Mouse (Mus musculus): ENCODE measurements around the gene Rpl28. TPM values are rescaled to one million over a fixed set of nuclear protein-coding genes. Genes with fewer than 3 reads are reported as not detected.

The Rpl28 gene
- polyA plus RNA-seq, 1 experiment from 2014 or later, result 306 TPM

DNA sequence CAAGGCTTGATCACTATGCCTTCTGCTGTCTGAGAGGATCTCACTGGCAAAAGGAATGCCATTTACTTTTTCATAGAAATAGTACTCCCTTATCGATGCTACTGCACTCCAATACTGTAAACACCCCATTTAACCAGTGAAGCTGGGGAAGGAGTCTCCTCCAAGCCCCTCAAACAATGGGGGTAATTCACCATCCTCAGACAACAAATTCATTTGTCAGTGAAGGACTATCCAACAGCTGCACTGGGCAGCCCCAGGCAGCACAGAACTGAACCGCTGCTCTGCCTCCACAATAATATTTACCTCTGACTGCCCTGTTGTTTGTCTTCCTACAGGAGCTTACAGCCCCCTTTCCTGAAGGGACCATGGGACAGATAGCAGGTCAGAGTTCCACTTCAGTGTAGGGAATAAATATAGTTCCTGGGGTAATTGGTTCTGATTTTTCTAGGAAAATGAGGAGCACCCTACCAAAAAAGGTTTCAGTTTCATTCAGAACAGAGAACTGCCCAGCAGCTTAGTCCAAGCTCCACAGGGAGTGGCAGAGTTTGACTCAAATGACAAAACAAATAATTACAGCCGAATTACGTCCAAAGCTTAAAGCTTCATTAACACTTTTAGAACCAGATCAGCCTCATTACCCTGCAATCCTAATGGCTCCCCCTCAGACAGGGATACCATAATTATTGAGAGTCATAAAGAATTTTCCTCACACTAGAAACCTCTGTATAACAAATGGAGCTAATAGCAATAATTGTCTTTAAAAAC, 27.5 kb upstream of the Rpl28 start:
- Histone ChIP-seq H3K27ac (no peak overlapping the region), H3K4me1 (no peaks in the 10 kb centered on the region), H3K36me3 (no peaks in the 10 kb centered on the region), H3K4me2 (replicated peaks) (no peak overlapping the region), H3K9me3 (replicated peaks) (no peaks in the 10 kb centered on the region), H3K27me3 (no peaks in the 10 kb centered on the region), H3K4me3 (no peak overlapping the region), H3K9ac (no peak overlapping the region)
- ATAC-seq (ENCODE audit: low FRiP score), result no peak
- 24% methylated on average over 4 of the region's 4 CpGs for WGBS

DNA sequence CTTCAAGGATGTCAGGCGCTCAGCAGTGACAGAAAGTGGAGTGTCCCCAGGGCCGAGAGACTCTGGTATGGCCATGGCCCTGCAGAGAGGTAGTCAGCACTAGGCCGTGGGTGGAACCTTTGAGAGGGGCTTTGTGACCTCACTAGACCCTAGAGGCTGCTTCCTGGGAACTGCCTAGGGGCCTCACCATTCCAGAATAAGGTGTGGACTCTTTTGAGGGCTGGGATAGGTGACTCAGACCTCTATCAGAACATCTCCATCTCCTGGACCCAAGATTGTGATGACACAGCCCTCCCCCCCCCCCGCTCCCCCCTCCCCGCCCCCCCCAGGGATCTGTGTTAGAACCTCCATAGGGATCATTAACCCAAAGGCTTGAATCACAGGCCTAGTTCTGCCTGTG, 21.5 kb upstream of the Rpl28 start, which contains the start of gene Fam71e2:
Gene Fam71e2, minus strand, starts transcription at position 101 of the 400 bp plus-strand sequence.
- Histone ChIP-seq H3K36me3 (no peaks in the 10 kb centered on the region), H3K9ac (no peak within 1 kb of the TSS), H3K27ac (no peak within 1 kb of the TSS), H3K4me1 (no peaks in the 10 kb centered on the region), H3K4me2 (replicated peaks) (no peak within 1 kb of the TSS), H3K9me3 (replicated peaks) (no peaks in the 10 kb centered on the region), H3K27me3 (peaks cover 18% of the 10 kb centered on the region), H3K4me3 (no peak within 1 kb of the TSS)
- ATAC-seq (ENCODE audit: low FRiP score), result no peak
- 74% methylated on average over 3 of the region's 5 CpGs for WGBS

GRCm38 (mm10) chr7:4776131-4776530, 16.5 kb upstream of the Rpl28 start:
- no peaks in the 10 kb centered on the region for H3K36me3 ChIP-seq
- peaks cover 66% of the 10 kb centered on the region for H3K27me3 ChIP-seq
- no peak overlapping the region for H3K4me3 ChIP-seq
- H3K4me2 ChIP-seq (replicated peaks), result no peak overlapping the region
- H3K9ac ChIP-seq, result no peak overlapping the region
- 48% methylated on average over 10 of the region's 10 CpGs for WGBS
- no peak overlapping the region for H3K27ac ChIP-seq
- H3K9me3 ChIP-seq (replicated peaks), result no peaks in the 10 kb centered on the region
- peaks cover 15% of the 10 kb centered on the region for H3K4me1 ChIP-seq
- no peak for ATAC-seq (ENCODE audit: low FRiP score)

GRCm38 (mm10) chr7:4776861-4777830, 15.5 kb upstream of the Rpl28 start:
- Histone ChIP-seq H3K4me3 (peak overlapping the region; percentile 32), H3K27ac (no peak overlapping the region), H3K9me3 (replicated peaks) (no peaks in the 10 kb centered on the region), H3K4me1 (peaks cover 15% of the 10 kb centered on the region), H3K27me3 (peaks cover 71% of the 10 kb centered on the region), H3K36me3 (no peaks in the 10 kb centered on the region), H3K4me2 (replicated peaks) (peak overlapping the region; percentile 51), H3K9ac (peak overlapping the region; percentile 52)
- ATAC-seq (ENCODE audit: low FRiP score), result peak; percentile 75
- WGBS, result 1% methylated on average over 37 of the region's 56 CpGs

DNA sequence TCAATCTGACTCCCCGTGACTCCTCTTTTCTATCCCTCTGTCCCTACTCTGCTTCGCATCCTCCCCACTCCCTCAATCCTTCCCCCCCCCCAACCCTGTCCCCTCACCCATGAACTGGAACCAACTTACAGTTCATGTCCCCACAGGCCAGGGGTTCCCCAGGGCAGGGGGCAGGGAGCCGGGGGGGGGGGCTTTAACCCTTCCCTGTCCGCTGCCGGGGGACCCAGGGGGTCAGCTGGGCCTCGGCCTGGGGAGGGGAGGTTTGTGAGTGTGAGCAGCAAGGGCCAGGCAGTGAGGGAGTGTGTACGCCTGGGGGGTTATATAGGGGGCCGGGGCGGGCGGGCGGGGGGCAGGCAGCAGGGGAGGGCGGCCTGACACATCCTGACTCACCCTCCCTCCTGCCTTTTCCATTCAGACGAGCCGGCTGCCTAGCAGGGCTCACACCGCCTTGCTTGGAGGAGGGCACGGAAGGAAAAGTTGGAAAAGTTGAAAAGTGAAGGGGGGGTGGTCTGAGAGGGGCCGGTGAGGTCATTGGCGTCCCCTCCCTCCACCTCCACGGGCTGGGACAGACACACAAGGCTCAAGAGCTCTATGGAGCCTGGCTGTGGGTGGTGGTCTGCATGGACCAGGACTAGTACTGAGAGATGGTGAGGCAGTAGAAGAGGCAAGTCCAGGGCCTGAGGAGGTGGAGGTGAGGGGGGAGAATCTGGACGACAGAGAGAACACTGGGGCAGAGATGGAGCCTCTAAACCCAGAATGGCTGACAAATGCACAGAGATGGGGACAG, 14.6 kb upstream of the Rpl28 start:
- Histone ChIP-seq H3K36me3 (no peaks in the 10 kb centered on the region), H3K27me3 (peaks cover 76% of the 10 kb centered on the region), H3K4me3 (no peak overlapping the region), H3K9me3 (replicated peaks) (no peaks in the 10 kb centered on the region), H3K4me2 (replicated peaks) (peak overlapping the region; percentile 51), H3K9ac (peak overlapping the region; percentile 36), H3K4me1 (peaks cover 15% of the 10 kb centered on the region), H3K27ac (no peak overlapping the region)
- WGBS, result 3% methylated on average over 20 of the region's 20 CpGs
- no peak for ATAC-seq (ENCODE audit: low FRiP score)

- H3K9ac ChIP-seq, result no peak overlapping the region
- H3K27me3 ChIP-seq, result peaks cover 77% of the 10 kb centered on the region
- ATAC-seq (ENCODE audit: low FRiP score), result no peak
- no peaks in the 10 kb centered on the region for H3K36me3 ChIP-seq
- peaks cover 15% of the 10 kb centered on the region for H3K4me1 ChIP-seq
- H3K27ac ChIP-seq, result no peak overlapping the region
- H3K4me3 ChIP-seq, result no peak overlapping the region
- H3K4me2 ChIP-seq (replicated peaks), result no peak overlapping the region
- WGBS, result 43% methylated on average over 3 of the region's 5 CpGs
- no peaks in the 10 kb centered on the region for H3K9me3 ChIP-seq (replicated peaks)
Observed at GRCm38 (mm10) chr7:4779921-4780320, 12.8 kb upstream of the Rpl28 start.

DNA sequence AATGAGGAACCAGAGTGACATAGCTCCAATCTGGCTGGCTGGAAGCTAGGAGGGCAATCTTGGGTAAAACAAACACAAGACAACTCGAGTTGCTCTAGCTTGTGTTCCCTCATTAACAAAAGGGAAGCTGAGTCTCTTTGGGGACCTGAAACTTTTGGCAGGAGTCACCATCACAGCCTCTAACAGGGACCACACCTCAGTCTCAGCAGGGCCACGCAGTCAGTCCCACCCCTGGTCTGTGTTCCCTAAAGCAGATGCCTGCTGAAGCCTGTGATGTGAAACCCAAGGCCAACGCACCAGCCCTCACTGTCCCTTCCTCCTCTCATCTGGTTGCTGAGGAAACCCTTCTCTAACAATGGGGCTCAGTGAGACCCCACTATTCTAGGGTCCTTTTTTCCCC, 10.5 kb upstream of the Rpl28 start:
- ATAC-seq (ENCODE audit: low FRiP score), result no peak
- 48% methylated on average over 3 of the region's 3 CpGs for WGBS
- no peaks in the 10 kb centered on the region for H3K9me3 ChIP-seq (replicated peaks)
- no peak overlapping the region for H3K4me3 ChIP-seq
- H3K27ac ChIP-seq, result no peak overlapping the region
- H3K9ac ChIP-seq, result no peak overlapping the region
- no peak overlapping the region for H3K4me2 ChIP-seq (replicated peaks)
- no peaks in the 10 kb centered on the region for H3K36me3 ChIP-seq
- peaks cover 55% of the 10 kb centered on the region for H3K27me3 ChIP-seq
- H3K4me1 ChIP-seq, result peaks cover 11% of the 10 kb centered on the region; the same call in 1 of the 2 replicates

- WGBS, result 71% methylated on average over 2 of the region's 2 CpGs
- H3K9ac ChIP-seq, result no peak within 1 kb of the TSS
- no peak within 1 kb of the TSS for H3K4me2 ChIP-seq (replicated peaks)
- no peak for ATAC-seq (ENCODE audit: low FRiP score)
- H3K4me1 ChIP-seq, result peaks cover 5% of the 10 kb centered on the region; the same call in 1 of the 2 replicates
- H3K27ac ChIP-seq, result no peak within 1 kb of the TSS
- H3K27me3 ChIP-seq, result peaks cover 55% of the 10 kb centered on the region
- H3K36me3 ChIP-seq, result no peaks in the 10 kb centered on the region
- no peaks in the 10 kb centered on the region for H3K9me3 ChIP-seq (replicated peaks)
- no peak within 1 kb of the TSS for H3K4me3 ChIP-seq
Observed at GRCm38 (mm10) chr7:4782759-4783158, 9.9 kb upstream of the Rpl28 start, which contains the start of the genes Il11 and Tmem190. Gene Il11, minus strand, starts transcription at chr7:4782859. Gene Tmem190, plus strand, starts transcription at chr7:4782937.

- Histone ChIP-seq H3K36me3 (no peaks in the 10 kb centered on the region), H3K27ac (no peak overlapping the region), H3K9ac (no peak overlapping the region), H3K27me3 (peaks cover 52% of the 10 kb centered on the region), H3K9me3 (replicated peaks) (no peaks in the 10 kb centered on the region), H3K4me2 (replicated peaks) (no peak overlapping the region), H3K4me3 (no peak overlapping the region), H3K4me1 (peaks cover 6% of the 10 kb centered on the region)
- WGBS, result 79% methylated on average over 14 of the region's 14 CpGs
- ATAC-seq (ENCODE audit: low FRiP score), result no peak
Observed at GRCm38 (mm10) chr7:4783667-4784268, 8.9 kb upstream of the Rpl28 start.

DNA sequence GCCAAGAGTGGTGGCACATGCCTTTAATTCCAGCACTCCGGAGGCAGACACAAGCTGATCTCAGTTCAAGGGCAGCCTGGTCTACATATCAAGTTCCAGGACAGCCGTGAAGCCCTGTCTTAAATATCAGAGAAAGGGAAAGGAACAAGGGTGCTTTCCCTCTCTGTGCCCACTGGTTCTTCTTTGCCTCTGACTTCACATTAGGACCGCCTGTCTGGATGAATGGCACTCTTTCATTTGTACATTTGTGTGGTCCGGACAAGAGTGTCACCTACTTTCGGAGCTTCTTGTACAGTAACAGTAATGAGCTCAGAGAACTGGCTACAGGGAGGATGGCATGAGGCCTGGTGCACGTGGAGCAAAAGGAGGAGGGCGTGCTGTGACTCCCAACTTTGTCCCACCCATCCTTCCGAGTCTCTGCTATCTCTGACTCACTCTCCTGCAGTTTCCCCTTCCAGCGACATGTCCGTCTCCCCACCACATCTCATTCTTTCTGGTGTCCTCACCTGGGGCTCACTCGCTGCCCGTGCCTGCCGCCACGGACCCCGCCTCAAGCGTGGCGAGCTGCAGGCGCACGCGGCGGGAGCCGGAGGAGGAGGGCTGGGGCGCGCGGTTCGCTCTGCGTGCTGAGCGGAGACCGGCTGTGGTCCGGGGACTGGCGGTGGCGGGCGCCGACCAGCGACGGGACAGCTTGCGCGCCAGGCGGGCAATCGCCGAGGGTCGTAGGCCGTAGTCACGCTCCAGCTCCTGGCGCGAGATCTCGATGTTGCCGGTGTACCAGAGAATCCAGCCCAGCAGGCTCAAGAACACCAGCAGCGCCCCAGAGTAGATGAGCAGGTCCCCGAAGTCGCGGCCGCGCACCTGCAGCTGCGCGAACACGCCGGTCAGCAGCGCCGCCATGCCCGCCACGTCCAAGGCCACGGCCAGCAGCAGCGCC, 3.9 kb upstream of the Rpl28 start:
- H3K36me3 ChIP-seq, result peaks cover under 1% of the 10 kb centered on the region; the same call in 1 of the 2 replicates
- WGBS, result 2% methylated on average over 64 of the region's 64 CpGs
- peak; percentile 30 for ATAC-seq (ENCODE audit: low FRiP score)
- H3K9ac ChIP-seq, result peak overlapping the region; percentile 78
- H3K4me1 ChIP-seq, result peaks cover 14% of the 10 kb centered on the region
- peak overlapping the region; percentile 62; the same call in 1 of the 2 replicates for H3K27ac ChIP-seq
- H3K9me3 ChIP-seq (replicated peaks), result no peaks in the 10 kb centered on the region
- H3K27me3 ChIP-seq, result peaks cover 19% of the 10 kb centered on the region
- H3K4me3 ChIP-seq, result peak overlapping the region; percentile 51
- H3K4me2 ChIP-seq (replicated peaks), result peak overlapping the region; percentile 88
